Mouse (Mus musculus) C2C12 (cell line): ENCODE data around the gene Elk3. TPM values are rescaled to one million over a fixed set of nuclear protein-coding genes. Genes with fewer than 3 reads are reported as not detected.
A peak's percentile ranks its signal among the peaks of the same experiment; 100 is the strongest.

ENCODE experiments used
- H3K27me3 ChIP-seq: one replicate; pipeline ENCODE4 v1.6.1; 2011; ENCODE audit not compliant: control insufficient read depth, insufficient read depth, insufficient read length
- H3K36me3 ChIP-seq: one replicate; pipeline ENCODE4 v1.6.1; 2011; ENCODE audit not compliant: control insufficient read depth, insufficient read depth
- H3K4me3 ChIP-seq: one replicate; pipeline ENCODE4 v1.5.1; 2011; ENCODE audit warnings: mild to moderate bottlenecking, control low read depth; ENCODE audit not compliant: poor library complexity, insufficient read depth, severe bottlenecking
- H3K79me2 ChIP-seq: one replicate; pipeline ENCODE4 v1.6.1; 2011; ENCODE audit not compliant: control insufficient read depth, insufficient read depth
- H3K79me3 ChIP-seq: one replicate; pipeline ENCODE4 v1.6.1; 2011; ENCODE audit warnings: low read depth, control low read depth
- H3ac ChIP-seq: one replicate; pipeline ENCODE3; 2011; ENCODE audit warnings: low read depth; ENCODE audit not compliant: control insufficient read depth, insufficient read length
- CEBPB ChIP-seq: IDR thresholded peaks from one replicate; pipeline ENCODE4 v1.6.1; 2011; ENCODE audit warnings: low read depth, mild to moderate bottlenecking, control low read depth, moderate library complexity
- CTCF ChIP-seq: IDR thresholded peaks from one replicate; pipeline ENCODE4 v1.5.1; 2011; ENCODE audit not compliant: control insufficient read depth, insufficient read depth, insufficient read length
- FOSL1 ChIP-seq: IDR thresholded peaks from one replicate; pipeline ENCODE4 v1.8.0; 2011; ENCODE audit warnings: mild to moderate bottlenecking, low read length; ENCODE audit not compliant: poor library complexity, insufficient read depth, severe bottlenecking
- MAX ChIP-seq: IDR thresholded peaks from one replicate; pipeline ENCODE4 v1.6.1; 2011; ENCODE audit warnings: mild to moderate bottlenecking, control low read depth
- MYOD1 ChIP-seq: IDR thresholded peaks from one replicate; pipeline ENCODE4 v1.6.1; 2011; ENCODE audit warnings: low read depth; ENCODE audit not compliant: control insufficient read depth, insufficient read length
- MYOG ChIP-seq: IDR thresholded peaks from one replicate; pipeline ENCODE4 v1.6.1; 2011; ENCODE audit not compliant: control insufficient read depth, insufficient read length; ENCODE audit errors: extremely low read depth
- USF1 ChIP-seq: IDR thresholded peaks from one replicate; pipeline ENCODE4 v1.6.1; 2011; ENCODE audit warnings: low read depth, mild to moderate bottlenecking, control low read depth, moderate library complexity
- polyA plus RNA-seq: library from polyadenylated mRNA; unstranded; fragments of >200 nt; fragmentation: generic; extraction: Trizol; gene quantifications from one replicate; pipeline ENCODE4 v1.2.1, GENCODE M21; 2012; ENCODE audit warnings: missing spikeins

Elk3 gene
- polyA plus RNA-seq, 1 experiment: 56.1 TPM

GRCm38 (mm10) chr10:93356122-93356521, 45.2 kb upstream of the Elk3 start:
- Histone ChIP-seq H3K79me3 (no peaks in the 10 kb centered on the region), H3K27me3 (no peaks in the 10 kb centered on the region), H3K36me3 (no peaks in the 10 kb centered on the region), H3K79me2 (no peaks in the 10 kb centered on the region), H3ac (no peak overlapping the region), H3K4me3 (no peak overlapping the region)
- no peak for TF ChIP-seq MAX
- TF ChIP-seq MYOG: no peak
- TF ChIP-seq USF1: no peak
- TF ChIP-seq CTCF: no peak
- TF ChIP-seq FOSL1: no peak

- no peaks in the 10 kb centered on the region for H3K27me3 ChIP-seq
- no peaks in the 10 kb centered on the region for H3K36me3 ChIP-seq
- no peak overlapping the region for H3ac ChIP-seq
- no peaks in the 10 kb centered on the region for H3K79me3 ChIP-seq
- TF ChIP-seq USF1 (no peak), MYOG (no peak), MYOD1 (no peak), FOSL1 (no peak), MAX (no peak), CEBPB (no peak), CTCF (no peak)
- no peak overlapping the region for H3K4me3 ChIP-seq
- H3K79me2 ChIP-seq: no peaks in the 10 kb centered on the region
Observed at GRCm38 (mm10) chr10:93355276-93355927, 44.5 kb upstream of the Elk3 start.

- Histone ChIP-seq H3K36me3 (no peaks in the 10 kb centered on the region), H3ac (no peak overlapping the region), H3K4me3 (no peak overlapping the region), H3K79me2 (no peaks in the 10 kb centered on the region), H3K79me3 (no peaks in the 10 kb centered on the region), H3K27me3 (no peaks in the 10 kb centered on the region)
- no peak for TF ChIP-seq CTCF
- peak; percentile 76 for TF ChIP-seq USF1
- TF ChIP-seq CEBPB: no peak
- TF ChIP-seq MAX: peak; percentile 41
- TF ChIP-seq MYOD1: no peak
Observed at GRCm38 (mm10) chr10:93353545-93354326, 42.8 kb upstream of the Elk3 start.

GRCm38 (mm10) chr10:93347918-93348505, 37.1 kb upstream of the Elk3 start:
- H3ac ChIP-seq: no peak overlapping the region
- no peak for TF ChIP-seq MYOD1
- no peak for TF ChIP-seq MAX
- no peak for TF ChIP-seq USF1
- no peak for TF ChIP-seq FOSL1
- TF ChIP-seq CEBPB: no peak
- TF ChIP-seq MYOG: no peak
- TF ChIP-seq CTCF: no peak
- no peaks in the 10 kb centered on the region for H3K27me3 ChIP-seq
- H3K4me3 ChIP-seq: no peak overlapping the region
- H3K79me2 ChIP-seq: no peaks in the 10 kb centered on the region
- H3K79me3 ChIP-seq: no peaks in the 10 kb centered on the region
- no peaks in the 10 kb centered on the region for H3K36me3 ChIP-seq

GRCm38 (mm10) chr10:93347387-93347786, 36.5 kb upstream of the Elk3 start:
- Histone ChIP-seq H3K27me3 (no peaks in the 10 kb centered on the region), H3ac (no peak overlapping the region), H3K4me3 (no peak overlapping the region), H3K79me2 (no peaks in the 10 kb centered on the region), H3K36me3 (no peaks in the 10 kb centered on the region), H3K79me3 (no peaks in the 10 kb centered on the region)
- TF ChIP-seq MAX (no peak), MYOG (no peak), MYOD1 (no peak), USF1 (no peak), CTCF (no peak), FOSL1 (no peak), CEBPB (no peak)
